Mouse (Mus musculus) heart, adult 2 months (tissue): ENCODE results near the gene Rassf3. TPM values are rescaled to one million over a fixed set of nuclear protein-coding genes. Genes with fewer than 3 reads are reported as not detected.

Experiments used
- DNase-seq, 2 experiments: peaks; one replicate each; pipeline ENCODE4 v3.0.0; 2021
- H3K27ac ChIP-seq: fragments of 200-600 bp; 2 replicates; pipeline ENCODE4 v1.8.1; 2022
- H3K27me3 ChIP-seq: fragments of 200-500 bp; 2 replicates; pipeline ENCODE4 v1.6.1; 2012; ENCODE audit warnings: mild to moderate bottlenecking, low read length, inconsistent platforms, mixed read lengths; ENCODE audit not compliant: control insufficient read depth, insufficient read depth
- H3K36me3 ChIP-seq: fragments of 200-500 bp; 2 replicates; pipeline ENCODE4 v1.6.1; 2012; ENCODE audit warnings: low read length, inconsistent platforms; ENCODE audit not compliant: control insufficient read depth, insufficient read depth
- H3K4me1 ChIP-seq: fragments of 200-500 bp; 2 replicates; pipeline ENCODE4 v1.6.1; 2011; ENCODE audit warnings: low read length; ENCODE audit not compliant: control insufficient read depth, insufficient read depth
- H3K4me3 ChIP-seq: fragments of 200-600 bp; 2 replicates; pipeline ENCODE4 v1.8.1; 2022
- H3K79me2 ChIP-seq: fragments of 200-500 bp; replicated peaks from 2 replicates; pipeline ENCODE4 v1.6.1; 2012; ENCODE audit warnings: mild to moderate bottlenecking, inconsistent platforms, low read length, moderate library complexity, mixed read lengths; ENCODE audit not compliant: control insufficient read depth, insufficient read depth
- H3K9ac ChIP-seq: fragments of 200-500 bp; 2 replicates; pipeline ENCODE4 v1.6.1; 2012; ENCODE audit warnings: low read depth, mild to moderate bottlenecking, control low read depth, inconsistent platforms, low read length, mixed read lengths
- CTCF ChIP-seq: fragments of 200-600 bp; IDR thresholded peaks from 2 replicates; pipeline ENCODE4 v1.8.1; 2022; ENCODE audit warnings: antibody characterized with exemption, mild to moderate bottlenecking, moderate library complexity
- EP300 ChIP-seq: fragments of 200-500 bp; IDR thresholded peaks from 2 replicates; pipeline ENCODE4 v1.6.1; 2011; ENCODE audit warnings: low read depth, low read length, control low read depth; ENCODE audit not compliant: insufficient read depth
- POLR2A ChIP-seq: fragments of 200-500 bp; IDR thresholded peaks from 2 replicates; pipeline ENCODE4 v1.6.1; 2011; ENCODE audit warnings: mild to moderate bottlenecking, low read depth, low read length, control low read depth; ENCODE audit not compliant: insufficient read depth
- WGBS: fragments of 180-500 bp; shearing (Covaris S2); methylation state at CpG from one replicate; pipeline ENCODE4 v1.1.7; 2018; 5-methylcytosine and 5-hydroxymethylcytosine counted together
- intact Hi-C: fragments of 180-260 bp; cut with DNase I; formaldehyde crosslinking; loops from one replicate; pipeline ENCODE4 v1.15.1; 2025
- polyA plus RNA-seq: library from polyadenylated mRNA; depleted of rRNA; stranded (reverse); fragments of >200 nt; gene quantifications from 2 replicates; pipeline ENCODE4 v1.2.3, GENCODE M21; 2012
- total RNA-seq, 2 experiments: library from RNA; stranded (reverse); gene quantifications; 2 replicates each; pipeline ENCODE4 v1.2.3; 2021

The Rassf3 gene
- total and polyA plus RNA-seq, 3 experiments = 69.4 to 135 (median 134) TPM

- H3K36me3 ChIP-seq = no peaks in the 10 kb centered on the region
- H3K27ac ChIP-seq = no peak overlapping the region
- H3K9ac ChIP-seq = no peak overlapping the region
- H3K27me3 ChIP-seq = no peaks in the 10 kb centered on the region
- TF ChIP-seq CTCF (no peak), POLR2A (no peak), EP300 (no peak)
- no peaks in the 10 kb centered on the region for H3K4me1 ChIP-seq
- 54% methylated on average over 9 of the region's 9 CpGs for WGBS
- no peaks in the 10 kb centered on the region for H3K79me2 ChIP-seq
- DNase-seq = no peak
- intact Hi-C loops = no loop called here
- no peak overlapping the region for H3K4me3 ChIP-seq
These were observed 89.8 kb downstream of the Rassf3 start for GRCm38 (mm10) chr10:121386347-121386746.

DNA sequence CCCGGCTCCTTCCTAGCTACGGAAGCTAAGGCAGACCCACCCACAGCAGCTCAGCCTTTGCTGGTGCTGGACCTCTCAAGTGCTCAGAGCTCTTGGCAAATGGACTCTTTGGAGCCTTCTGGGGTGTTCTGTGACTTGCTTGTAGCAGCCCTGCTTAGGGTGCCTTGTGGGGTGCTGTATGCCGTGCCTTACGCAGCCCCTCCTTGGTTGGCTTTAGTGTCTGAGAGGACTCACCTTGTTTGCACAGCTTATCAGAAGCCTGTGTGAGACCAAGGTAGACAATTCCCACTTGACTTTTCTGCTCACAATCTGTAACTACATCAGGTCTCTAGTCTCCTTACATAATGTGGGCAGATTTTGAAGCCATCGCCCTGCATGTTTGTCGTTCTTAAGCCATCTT, 90.5 kb downstream of the Rassf3 start:
- WGBS = 95% methylated on average over 6 of the region's 6 CpGs
- H3K9ac ChIP-seq = no peak overlapping the region
- intact Hi-C loops = no loop called here
- no peaks in the 10 kb centered on the region for H3K4me1 ChIP-seq
- H3K27ac ChIP-seq = no peak overlapping the region
- H3K79me2 ChIP-seq = no peaks in the 10 kb centered on the region
- no peaks in the 10 kb centered on the region for H3K36me3 ChIP-seq
- no peak for DNase-seq
- TF ChIP-seq CTCF (no peak), EP300 (no peak), POLR2A (no peak)
- no peak overlapping the region for H3K4me3 ChIP-seq
- no peaks in the 10 kb centered on the region for H3K27me3 ChIP-seq

- Histone ChIP-seq H3K9ac (no peak overlapping the region), H3K79me2 (no peaks in the 10 kb centered on the region), H3K27ac (no peak overlapping the region), H3K36me3 (no peaks in the 10 kb centered on the region), H3K4me1 (no peaks in the 10 kb centered on the region), H3K27me3 (no peaks in the 10 kb centered on the region), H3K4me3 (no peak overlapping the region)
- DNase-seq = no peak
- TF ChIP-seq POLR2A = no peak
- TF ChIP-seq EP300 = no peak
- no peak for TF ChIP-seq CTCF
- 91% methylated on average over 13 of the region's 13 CpGs for WGBS
- intact Hi-C loops = no loop called here
These were observed 91.4 kb downstream of the Rassf3 start for GRCm38 (mm10) chr10:121384710-121385109.

- Histone ChIP-seq H3K9ac (no peak overlapping the region), H3K27me3 (no peaks in the 10 kb centered on the region), H3K27ac (no peak overlapping the region), H3K36me3 (no peaks in the 10 kb centered on the region), H3K4me1 (no peaks in the 10 kb centered on the region), H3K4me3 (no peak overlapping the region), H3K79me2 (no peaks in the 10 kb centered on the region)
- DNase-seq = no peak
- 89% methylated on average over 18 of the region's 18 CpGs for WGBS
- TF ChIP-seq POLR2A (no peak), EP300 (no peak)
- intact Hi-C loops = no loop called here
These were observed 94.9 kb downstream of the Rassf3 start for GRCm38 (mm10) chr10:121381280-121381679.

DNA sequence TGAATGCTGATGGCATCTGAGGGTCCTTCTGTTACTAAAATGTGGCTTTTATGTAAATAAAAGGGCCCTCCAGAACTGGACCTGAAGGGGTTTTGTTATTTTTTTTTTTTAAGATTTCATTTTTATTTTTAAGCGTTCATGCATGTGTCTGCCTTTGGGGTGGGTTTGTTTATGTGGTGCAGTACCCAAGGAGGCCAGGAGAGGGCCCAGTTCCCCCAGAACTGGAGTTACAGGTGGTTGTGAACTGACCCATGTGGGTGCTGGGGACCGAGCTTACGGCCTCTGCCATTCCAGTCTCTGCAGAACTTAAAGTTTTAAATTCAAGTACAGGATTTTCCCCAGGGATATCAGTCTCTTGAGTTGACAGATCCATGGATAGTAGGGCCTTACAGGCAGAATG, 96.8 kb downstream of the Rassf3 start:
- H3K79me2 ChIP-seq = no peaks in the 10 kb centered on the region
- no peaks in the 10 kb centered on the region for H3K27me3 ChIP-seq
- no peak overlapping the region for H3K27ac ChIP-seq
- no peak for DNase-seq
- H3K36me3 ChIP-seq = no peaks in the 10 kb centered on the region
- WGBS = 100% methylated on average over 3 of the region's 3 CpGs
- H3K4me3 ChIP-seq = no peak overlapping the region
- H3K9ac ChIP-seq = no peak overlapping the region
- intact Hi-C loops = no loop called here
- no peaks in the 10 kb centered on the region for H3K4me1 ChIP-seq
- TF ChIP-seq CTCF (peak; percentile 51), EP300 (no peak)

GRCm38 (mm10) chr10:121376530-121377271, 99.4 kb downstream of the Rassf3 start:
- H3K79me2 ChIP-seq = no peaks in the 10 kb centered on the region
- no peak overlapping the region for H3K27ac ChIP-seq
- H3K4me3 ChIP-seq = no peak overlapping the region
- H3K4me1 ChIP-seq = no peaks in the 10 kb centered on the region
- no peak overlapping the region for H3K9ac ChIP-seq
- H3K27me3 ChIP-seq = no peaks in the 10 kb centered on the region
- no peak for DNase-seq
- WGBS = 84% methylated on average over 24 of the region's 24 CpGs
- H3K36me3 ChIP-seq = no peaks in the 10 kb centered on the region
- TF ChIP-seq POLR2A = no peak
- no peak for TF ChIP-seq CTCF
- no peak for TF ChIP-seq EP300
- intact Hi-C loops = no loop called here
